Mouse (Mus musculus) heart, embryonic 16.5 days (tissue): ENCODE data around the gene Tpgs1. TPM values are rescaled to one million over a fixed set of nuclear protein-coding genes. Genes with fewer than 3 reads are reported as not detected.
"Not testable (repeated sequence)": the region's sequence is repeated elsewhere in the genome, so short reads cannot be mapped to it uniquely, and the experiment has no call there.

ENCODE experiments used
- ATAC-seq: fragments of 200-750 bp; cut with Nextera tagmentation; replicated peaks from 2 replicates; pipeline ENCODE4 v1.8.0; 2017; ENCODE audit warnings: moderate number of reproducible peaks; ENCODE audit not compliant: insufficient read depth, low FRiP score; ENCODE audit errors: extremely low read depth
- H3K27ac ChIP-seq: fragments of 300-500 bp; sonication (generic); 2 replicates; pipeline ENCODE4 v1.5.1; 2014; ENCODE audit warnings: mild to moderate bottlenecking, low read length, control low read depth, moderate library complexity
- H3K27me3 ChIP-seq: fragments of 300-500 bp; sonication (generic); 2 replicates; pipeline ENCODE4 v1.6.1; 2014; ENCODE audit warnings: low read length, mixed read lengths; ENCODE audit not compliant: control insufficient read depth, insufficient read depth
- H3K36me3 ChIP-seq: fragments of 300-500 bp; sonication (generic); 2 replicates; pipeline ENCODE4 v1.6.1; 2014; ENCODE audit not compliant: control insufficient read depth, insufficient read depth
- H3K4me1 ChIP-seq: fragments of 300-500 bp; sonication (generic); 2 replicates; pipeline ENCODE4 v1.6.1; 2014; ENCODE audit warnings: low read length, mixed read lengths; ENCODE audit not compliant: control insufficient read depth, insufficient read depth
- H3K4me2 ChIP-seq: fragments of 300-500 bp; sonication (generic); 2 replicates; pipeline ENCODE4 v1.6.1; 2014; ENCODE audit warnings: low read depth, mild to moderate bottlenecking, control low read depth, low read length
- H3K4me3 ChIP-seq: fragments of 300-500 bp; sonication (generic); 2 replicates; pipeline ENCODE4 v1.5.1; 2014; ENCODE audit warnings: mild to moderate bottlenecking, control low read depth, low read length
- H3K9ac ChIP-seq: fragments of 300-500 bp; sonication (generic); 2 replicates; pipeline ENCODE4 v1.6.1; 2014; ENCODE audit warnings: low read length, control low read depth
- H3K9me3 ChIP-seq: fragments of 300-500 bp; sonication (generic); replicated peaks from 2 replicates; pipeline ENCODE4 v1.6.1; 2016; ENCODE audit warnings: low read length; ENCODE audit not compliant: control insufficient read depth
- WGBS: fragments of 180-500 bp; shearing (Covaris S2); extraction: QIAGEN DNeasy Blood & Tissue Kit; methylation state at CpG from one replicate; pipeline ENCODE4 v1.1.7; 2014; 5-methylcytosine and 5-hydroxymethylcytosine counted together
- polyA plus RNA-seq: library from polyadenylated mRNA; unstranded; fragments of >200 nt; fragmentation: Nextera tagmentation; extraction: Ambion mirVana; gene quantifications from 2 replicates; pipeline ENCODE4 v1.2.1, GENCODE M21; 2015

Gene Tpgs1
- polyA plus RNA-seq, 1 experiment from 2014 or later = 47.0 TPM

GRCm38 (mm10) chr10:79694379-79694655 is 25.1 kb downstream of the Tpgs1 start:
- H3K4me3 ChIP-seq = no peak overlapping the region
- no peak overlapping the region for H3K9ac ChIP-seq
- no peak for ATAC-seq
- H3K27me3 ChIP-seq = no peaks in the 10 kb centered on the region
- peak overlapping the region; percentile 64 for H3K27ac ChIP-seq
- 63% methylated on average over 6 of the region's 6 CpGs for WGBS
- H3K4me1 ChIP-seq = peaks cover 24% of the 10 kb centered on the region
- H3K36me3 ChIP-seq = peaks cover under 1% of the 10 kb centered on the region
- no peak overlapping the region for H3K4me2 ChIP-seq
- no peaks in the 10 kb centered on the region; the same call in 1 of the 2 replicates for H3K9me3 ChIP-seq

- peaks cover 24% of the 10 kb centered on the region for H3K4me1 ChIP-seq
- H3K9me3 ChIP-seq = no peaks in the 10 kb centered on the region; the same call in 1 of the 2 replicates
- peak overlapping the region; percentile 84 for H3K27ac ChIP-seq
- no peak overlapping the region for H3K4me3 ChIP-seq
- H3K27me3 ChIP-seq = no peaks in the 10 kb centered on the region
- peak; percentile 56; the same call in 1 of the 2 replicates for ATAC-seq
- no peaks in the 10 kb centered on the region for H3K36me3 ChIP-seq
- no peak overlapping the region for H3K4me2 ChIP-seq
- peak overlapping the region; percentile 24 for H3K9ac ChIP-seq
- WGBS = 50% methylated on average over 13 of the region's 13 CpGs
Measured at GRCm38 (mm10) chr10:79695231-79696128, 26.3 kb downstream of the Tpgs1 start.

- Histone ChIP-seq H3K27ac (peak overlapping the region; percentile 84), H3K9ac (peak overlapping the region; percentile 22; the same call in 1 of the 2 replicates), H3K4me1 (peaks cover 28% of the 10 kb centered on the region), H3K9me3 (no peaks in the 10 kb centered on the region; the same call in 1 of the 2 replicates), H3K4me2 (peak overlapping the region; percentile 13; the same call in 1 of the 2 replicates), H3K4me3 (no peak overlapping the region), H3K36me3 (no peaks in the 10 kb centered on the region), H3K27me3 (no peaks in the 10 kb centered on the region)
- ATAC-seq = peak; percentile 24; the same call in 1 of the 2 replicates
- WGBS = 39% methylated on average over 9 of the region's 9 CpGs
Measured at GRCm38 (mm10) chr10:79696129-79696651, 27.0 kb downstream of the Tpgs1 start.

- H3K4me1 ChIP-seq = peaks cover 37% of the 10 kb centered on the region
- no peak for ATAC-seq
- H3K27ac ChIP-seq = no peak overlapping the region
- no peaks in the 10 kb centered on the region for H3K36me3 ChIP-seq
- H3K9ac ChIP-seq = no peak overlapping the region
- WGBS = 69% methylated on average over 6 of the region's 6 CpGs
- no peak overlapping the region for H3K4me3 ChIP-seq
- H3K4me2 ChIP-seq = no peak overlapping the region
- no peaks in the 10 kb centered on the region for H3K27me3 ChIP-seq
- H3K9me3 ChIP-seq = no peaks in the 10 kb centered on the region
Measured at GRCm38 (mm10) chr10:79697916-79698315, 28.7 kb downstream of the Tpgs1 start.

- H3K4me1 ChIP-seq = peaks cover 37% of the 10 kb centered on the region
Measured at GRCm38 (mm10) chr10:79698459-79698858, 29.3 kb downstream of the Tpgs1 start.

GRCm38 (mm10) chr10:79700676-79701075 is 31.5 kb downstream of the Tpgs1 start:
- Histone ChIP-seq H3K27ac (peak overlapping the region; percentile 80), H3K36me3 (no peaks in the 10 kb centered on the region), H3K4me1 (peaks cover 29% of the 10 kb centered on the region), H3K4me2 (peak overlapping the region; percentile 27; the same call in 1 of the 2 replicates), H3K9ac (peak overlapping the region; percentile 30; the same call in 1 of the 2 replicates), H3K4me3 (no peak overlapping the region), H3K9me3 (no peaks in the 10 kb centered on the region), H3K27me3 (no peaks in the 10 kb centered on the region)
- 28% methylated on average over 7 of the region's 7 CpGs for WGBS
- no peak for ATAC-seq

More at GRCm38 (mm10) chr10:79698459-79698858, 29.3 kb downstream of the Tpgs1 start:
- Histone ChIP-seq H3K27me3 (no peaks in the 10 kb centered on the region), H3K4me2 (no peak overlapping the region), H3K36me3 (no peaks in the 10 kb centered on the region), H3K4me3 (no peak overlapping the region), H3K9ac (no peak overlapping the region), H3K27ac (no peak overlapping the region), H3K9me3 (no peaks in the 10 kb centered on the region)
- WGBS = 87% methylated on average over 6 of the region's 6 CpGs
- ATAC-seq = no peak

- H3K9ac ChIP-seq = peak overlapping the region; percentile 50
- WGBS = 45% methylated on average over 10 of the region's 10 CpGs
- H3K4me3 ChIP-seq = no peak overlapping the region
- H3K36me3 ChIP-seq = no peaks in the 10 kb centered on the region
- peak overlapping the region; percentile 80 for H3K27ac ChIP-seq
- H3K4me1 ChIP-seq = peaks cover 30% of the 10 kb centered on the region
- no peaks in the 10 kb centered on the region for H3K9me3 ChIP-seq
- ATAC-seq = peak; percentile 8; the same call in 1 of the 2 replicates
- no peak overlapping the region for H3K4me2 ChIP-seq
- H3K27me3 ChIP-seq = no peaks in the 10 kb centered on the region
Measured at GRCm38 (mm10) chr10:79701443-79702129, 32.4 kb downstream of the Tpgs1 start.

- ATAC-seq, H3K27me3 ChIP-seq, H3K9me3 ChIP-seq, H3K36me3 ChIP-seq, H3K9ac ChIP-seq, H3K4me2 ChIP-seq, H3K4me3 ChIP-seq, H3K27ac ChIP-seq: not testable (repeated sequence)
- 80% methylated on average over 3 of the region's 4 CpGs for WGBS
- H3K4me1 ChIP-seq = peaks cover 42% of the 10 kb centered on the region
Measured at GRCm38 (mm10) chr10:79702970-79703369, 33.8 kb downstream of the Tpgs1 start.
